Mouse (Mus musculus): ENCODE data around the gene Zfp664. TPM values are rescaled to one million over a fixed set of nuclear protein-coding genes. Genes with fewer than 3 reads are reported as not detected.

Zfp664 gene
- polyA plus RNA-seq, 1 experiment: 25.9 TPM

- H3K4me3 ChIP-seq (ENCODE audit: insufficient read depth, poor library complexity, severe bottlenecking): no peak overlapping the region
These were observed 17.6 kb upstream of the Zfp664 start for GRCm38 (mm10) chr5:124844929-124845328.

GRCm38 (mm10) chr5:124847014-124847413, 15.5 kb upstream of the Zfp664 start:
- Histone ChIP-seq H3K4me3 (ENCODE audit: insufficient read depth, poor library complexity, severe bottlenecking) (no peak overlapping the region), H3K36me3 (ENCODE audit: control insufficient read depth, insufficient read depth) (no peaks in the 10 kb centered on the region), H3ac (ENCODE audit: control insufficient read depth, insufficient read length, low read depth) (no peak overlapping the region), H3K79me3 (ENCODE audit: low read depth) (no peaks in the 10 kb centered on the region), H3K27me3 (ENCODE audit: control insufficient read depth, insufficient read depth, insufficient read length) (no peaks in the 10 kb centered on the region), H3K79me2 (ENCODE audit: control insufficient read depth, insufficient read depth) (no peaks in the 10 kb centered on the region)
- TF ChIP-seq FOSL1 (IDR thresholded peaks at IDR 0.05; ENCODE audit: insufficient read depth, low read length, poor library complexity, severe bottlenecking): no peak
- TF ChIP-seq MYOG (IDR thresholded peaks at IDR 0.05; ENCODE audit: control insufficient read depth, extremely low read depth, insufficient read length): no peak
- no peak for TF ChIP-seq MAX (IDR thresholded peaks at IDR 0.05)
- TF ChIP-seq CEBPB (IDR thresholded peaks at IDR 0.05; ENCODE audit: low read depth): no peak
- no peak for TF ChIP-seq MYOD1 (IDR thresholded peaks at IDR 0.05; ENCODE audit: control insufficient read depth, insufficient read length, low read depth)
- TF ChIP-seq CTCF (IDR thresholded peaks at IDR 0.05; ENCODE audit: control insufficient read depth, insufficient read depth, insufficient read length): no peak
- TF ChIP-seq USF1 (IDR thresholded peaks at IDR 0.05; ENCODE audit: low read depth): no peak

More at GRCm38 (mm10) chr5:124844929-124845328, 17.6 kb upstream of the Zfp664 start:
- no peaks in the 10 kb centered on the region for H3K27me3 ChIP-seq (ENCODE audit: control insufficient read depth, insufficient read depth, insufficient read length)
- no peaks in the 10 kb centered on the region for H3K79me2 ChIP-seq (ENCODE audit: control insufficient read depth, insufficient read depth)
- no peaks in the 10 kb centered on the region for H3K36me3 ChIP-seq (ENCODE audit: control insufficient read depth, insufficient read depth)
- H3ac ChIP-seq (ENCODE audit: control insufficient read depth, insufficient read length, low read depth): no peak overlapping the region
- H3K79me3 ChIP-seq (ENCODE audit: low read depth): no peaks in the 10 kb centered on the region
- TF ChIP-seq USF1 (IDR thresholded peaks at IDR 0.05; ENCODE audit: low read depth) (no peak), MYOD1 (IDR thresholded peaks at IDR 0.05; ENCODE audit: control insufficient read depth, insufficient read length, low read depth) (no peak), CEBPB (IDR thresholded peaks at IDR 0.05; ENCODE audit: low read depth) (no peak), FOSL1 (IDR thresholded peaks at IDR 0.05; ENCODE audit: insufficient read depth, low read length, poor library complexity, severe bottlenecking) (no peak), CTCF (IDR thresholded peaks at IDR 0.05; ENCODE audit: control insufficient read depth, insufficient read depth, insufficient read length) (no peak), MYOG (IDR thresholded peaks at IDR 0.05; ENCODE audit: control insufficient read depth, extremely low read depth, insufficient read length) (no peak), MAX (IDR thresholded peaks at IDR 0.05) (no peak)

DNA sequence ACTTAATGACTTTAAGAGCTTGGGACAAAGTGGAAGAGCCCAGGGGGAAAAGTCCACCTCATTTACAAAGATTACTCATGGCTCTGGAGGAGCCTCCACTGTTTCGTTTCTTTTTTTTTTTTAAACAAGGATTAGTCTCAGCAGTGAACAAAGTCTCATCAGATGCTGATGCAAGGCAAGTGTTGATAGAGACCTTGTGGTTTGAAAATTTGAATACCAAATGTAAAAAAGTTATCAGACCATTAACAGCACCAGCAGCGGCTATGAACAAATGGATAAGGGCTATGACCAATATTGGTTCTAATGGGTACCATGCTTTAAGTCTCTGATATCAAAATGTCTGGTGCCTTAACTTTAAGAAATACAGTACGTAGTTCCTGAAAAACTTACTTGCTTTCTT, 13.5 kb upstream of the Zfp664 start:
- Histone ChIP-seq H3K79me2 (ENCODE audit: control insufficient read depth, insufficient read depth) (no peaks in the 10 kb centered on the region), H3ac (ENCODE audit: control insufficient read depth, insufficient read length, low read depth) (no peak overlapping the region), H3K79me3 (ENCODE audit: low read depth) (no peaks in the 10 kb centered on the region), H3K27me3 (ENCODE audit: control insufficient read depth, insufficient read depth, insufficient read length) (no peaks in the 10 kb centered on the region), H3K36me3 (ENCODE audit: control insufficient read depth, insufficient read depth) (no peaks in the 10 kb centered on the region), H3K4me3 (ENCODE audit: insufficient read depth, poor library complexity, severe bottlenecking) (no peak overlapping the region)
- TF ChIP-seq MYOD1 (IDR thresholded peaks at IDR 0.05; ENCODE audit: control insufficient read depth, insufficient read length, low read depth): no peak
- TF ChIP-seq USF1 (IDR thresholded peaks at IDR 0.05; ENCODE audit: low read depth): no peak

GRCm38 (mm10) chr5:124851572-124851971, 10.9 kb upstream of the Zfp664 start:
- Histone ChIP-seq H3K36me3 (ENCODE audit: control insufficient read depth, insufficient read depth) (no peaks in the 10 kb centered on the region), H3ac (ENCODE audit: control insufficient read depth, insufficient read length, low read depth) (no peak overlapping the region), H3K79me3 (ENCODE audit: low read depth) (no peaks in the 10 kb centered on the region), H3K79me2 (ENCODE audit: control insufficient read depth, insufficient read depth) (no peaks in the 10 kb centered on the region), H3K4me3 (ENCODE audit: insufficient read depth, poor library complexity, severe bottlenecking) (no peak overlapping the region), H3K27me3 (ENCODE audit: control insufficient read depth, insufficient read depth, insufficient read length) (no peaks in the 10 kb centered on the region)
- TF ChIP-seq USF1 (IDR thresholded peaks at IDR 0.05; ENCODE audit: low read depth): no peak
- no peak for TF ChIP-seq MYOD1 (IDR thresholded peaks at IDR 0.05; ENCODE audit: control insufficient read depth, insufficient read length, low read depth)
- TF ChIP-seq CEBPB (IDR thresholded peaks at IDR 0.05; ENCODE audit: low read depth): no peak
- TF ChIP-seq FOSL1 (IDR thresholded peaks at IDR 0.05; ENCODE audit: insufficient read depth, low read length, poor library complexity, severe bottlenecking): no peak
- no peak for TF ChIP-seq MYOG (IDR thresholded peaks at IDR 0.05; ENCODE audit: control insufficient read depth, extremely low read depth, insufficient read length)
- TF ChIP-seq CTCF (IDR thresholded peaks at IDR 0.05; ENCODE audit: control insufficient read depth, insufficient read depth, insufficient read length): no peak
- TF ChIP-seq MAX (IDR thresholded peaks at IDR 0.05): no peak

DNA sequence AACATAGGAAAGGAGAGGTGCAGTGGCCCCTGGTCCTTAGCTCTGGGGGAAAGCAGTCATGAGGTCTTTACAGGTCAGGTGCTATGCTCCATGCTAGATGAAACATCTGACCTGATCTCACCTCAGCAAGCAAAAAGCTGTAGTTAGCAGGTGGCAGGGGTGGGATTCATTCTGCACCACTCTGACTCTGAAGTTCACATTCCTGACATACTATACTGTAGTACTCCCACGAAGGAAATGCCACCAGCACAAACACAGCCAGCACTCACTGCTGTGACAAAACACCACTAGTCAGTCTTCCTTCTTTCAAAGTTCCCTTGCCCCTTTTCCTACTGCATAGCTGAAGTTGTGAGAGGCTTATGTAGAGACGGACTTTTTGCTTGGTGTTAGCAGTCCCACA, 10.2 kb upstream of the Zfp664 start:
- Histone ChIP-seq H3K27me3 (ENCODE audit: control insufficient read depth, insufficient read depth, insufficient read length) (no peaks in the 10 kb centered on the region), H3K79me3 (ENCODE audit: low read depth) (no peaks in the 10 kb centered on the region)

DNA sequence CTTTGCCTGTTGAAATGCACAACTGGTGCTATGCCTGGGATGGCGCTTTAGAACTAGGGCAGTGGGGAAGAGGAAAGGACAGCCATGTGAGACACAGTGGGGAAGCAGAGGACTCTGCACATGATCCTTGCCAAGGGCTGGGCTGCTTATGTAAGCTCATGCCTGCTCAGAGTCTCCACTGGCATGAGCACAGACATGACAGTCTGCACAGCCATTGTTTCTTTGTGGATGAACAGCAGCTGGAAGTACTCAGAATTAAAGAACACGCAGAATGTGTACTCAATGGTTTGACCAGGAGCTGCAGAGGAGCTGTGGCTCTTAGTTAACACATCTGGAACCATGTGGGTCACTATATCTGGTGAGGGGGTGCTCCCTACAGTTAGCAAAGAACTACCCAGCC, 9.4 kb upstream of the Zfp664 start:
- H3K79me2 ChIP-seq (ENCODE audit: control insufficient read depth, insufficient read depth): no peaks in the 10 kb centered on the region
- no peak overlapping the region for H3K4me3 ChIP-seq (ENCODE audit: insufficient read depth, poor library complexity, severe bottlenecking)
- no peaks in the 10 kb centered on the region for H3K36me3 ChIP-seq (ENCODE audit: control insufficient read depth, insufficient read depth)
- H3K27me3 ChIP-seq (ENCODE audit: control insufficient read depth, insufficient read depth, insufficient read length): no peaks in the 10 kb centered on the region
- no peaks in the 10 kb centered on the region for H3K79me3 ChIP-seq (ENCODE audit: low read depth)
- TF ChIP-seq CEBPB (IDR thresholded peaks at IDR 0.05; ENCODE audit: low read depth) (no peak), MAX (IDR thresholded peaks at IDR 0.05) (no peak), MYOD1 (IDR thresholded peaks at IDR 0.05; ENCODE audit: control insufficient read depth, insufficient read length, low read depth) (no peak), CTCF (IDR thresholded peaks at IDR 0.05; ENCODE audit: control insufficient read depth, insufficient read depth, insufficient read length) (no peak), FOSL1 (IDR thresholded peaks at IDR 0.05; ENCODE audit: insufficient read depth, low read length, poor library complexity, severe bottlenecking) (no peak), MYOG (IDR thresholded peaks at IDR 0.05; ENCODE audit: control insufficient read depth, extremely low read depth, insufficient read length) (no peak), USF1 (IDR thresholded peaks at IDR 0.05; ENCODE audit: low read depth) (no peak)
- no peak overlapping the region for H3ac ChIP-seq (ENCODE audit: control insufficient read depth, insufficient read length, low read depth)

More for the DNA sequence above, 10.2 kb upstream of the Zfp664 start:
- Histone ChIP-seq H3K36me3 (ENCODE audit: control insufficient read depth, insufficient read depth) (no peaks in the 10 kb centered on the region), H3K4me3 (ENCODE audit: insufficient read depth, poor library complexity, severe bottlenecking) (no peak overlapping the region), H3ac (ENCODE audit: control insufficient read depth, insufficient read length, low read depth) (no peak overlapping the region), H3K79me2 (ENCODE audit: control insufficient read depth, insufficient read depth) (no peaks in the 10 kb centered on the region)
- TF ChIP-seq MYOG (IDR thresholded peaks at IDR 0.05; ENCODE audit: control insufficient read depth, extremely low read depth, insufficient read length) (no peak), USF1 (IDR thresholded peaks at IDR 0.05; ENCODE audit: low read depth) (no peak), CTCF (IDR thresholded peaks at IDR 0.05; ENCODE audit: control insufficient read depth, insufficient read depth, insufficient read length) (no peak), MYOD1 (IDR thresholded peaks at IDR 0.05; ENCODE audit: control insufficient read depth, insufficient read length, low read depth) (no peak), FOSL1 (IDR thresholded peaks at IDR 0.05; ENCODE audit: insufficient read depth, low read length, poor library complexity, severe bottlenecking) (no peak), CEBPB (IDR thresholded peaks at IDR 0.05; ENCODE audit: low read depth) (no peak), MAX (IDR thresholded peaks at IDR 0.05) (no peak)
